Mouse (Mus musculus): Measurements from ENCODE around the gene Tmem179b.

Gene Tmem179b

GRCm38 (mm10) chr19:8786008-8786781 lies 11.9 kb upstream of the Tmem179b start, which contains the start of gene Taf6l:
Gene Taf6l, minus strand, starts transcription at chr19:8786417.
- peak; percentile 91 to 96 for DNase-seq (ENCODE audit: low spot score in 2 of 2)

GRCm38 (mm10) chr19:8774951-8775421 lies 719 bp upstream of the Tmem179b start:
- DNase-seq (ENCODE audit: low spot score in 2 of 2), result no peak

GRCm38 (mm10) chr19:8773409-8773808 lies 858 bp downstream of the Tmem179b start:
- DNase-seq (ENCODE audit: low spot score in 2 of 2), result no peak

- DNase-seq (ENCODE audit: low spot score in 2 of 2), result no peak
Observed at GRCm38 (mm10) chr19:8772996-8773395, 1.3 kb downstream of the Tmem179b start.

GRCm38 (mm10) chr19:8770567-8771270 lies 3.5 kb downstream of the Tmem179b start, which contains the start of gene Tmem223:
Gene Tmem223, plus strand, starts transcription at chr19:8770996.
- peak in 1 of 2 experiments; percentile 77 for DNase-seq (ENCODE audit: low spot score in 2 of 2)

DNA sequence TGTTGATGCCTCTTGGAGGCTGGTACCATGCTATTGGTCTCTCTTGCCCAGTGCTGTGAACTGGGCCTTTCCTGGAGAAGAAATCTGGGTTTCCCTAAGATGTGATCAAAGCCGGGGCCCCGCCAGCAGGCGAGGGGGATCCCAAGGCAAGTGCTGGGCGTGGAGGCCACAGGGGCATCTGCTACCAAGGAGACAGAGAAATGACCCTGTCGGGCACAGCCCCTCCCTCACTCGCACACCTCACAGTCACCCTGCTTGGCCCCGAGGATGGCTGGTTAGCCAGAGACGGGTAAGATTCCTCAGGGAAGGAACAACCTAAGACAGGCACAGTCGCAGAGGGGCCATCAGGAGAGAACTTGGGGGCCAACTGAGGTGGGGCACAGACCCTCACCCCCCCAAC lies 8.7 kb downstream of the Tmem179b start:
- DNase-seq (ENCODE audit: low spot score in 2 of 2), result no peak

DNA sequence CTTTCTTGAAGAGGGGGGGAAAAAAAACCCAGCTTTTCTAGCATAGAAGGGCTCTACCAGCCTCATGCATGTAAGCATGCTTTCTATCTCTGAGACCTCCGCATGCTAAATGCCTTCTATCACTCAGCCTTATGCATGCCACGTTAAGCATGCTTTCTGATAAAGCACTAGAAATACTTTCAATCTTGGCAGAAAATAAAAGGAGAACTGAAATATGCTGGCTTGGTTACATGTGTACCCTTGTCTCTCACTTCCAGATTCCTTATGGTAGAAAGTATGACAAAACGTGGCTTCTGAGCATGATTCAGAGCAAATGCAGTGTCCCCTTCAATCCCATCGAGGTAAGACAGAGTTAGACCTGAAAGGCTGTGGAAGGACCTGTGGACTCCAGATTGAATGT lies 11.0 kb downstream of the Tmem179b start:
- DNase-seq (ENCODE audit: low spot score in 2 of 2), result no peak

DNA sequence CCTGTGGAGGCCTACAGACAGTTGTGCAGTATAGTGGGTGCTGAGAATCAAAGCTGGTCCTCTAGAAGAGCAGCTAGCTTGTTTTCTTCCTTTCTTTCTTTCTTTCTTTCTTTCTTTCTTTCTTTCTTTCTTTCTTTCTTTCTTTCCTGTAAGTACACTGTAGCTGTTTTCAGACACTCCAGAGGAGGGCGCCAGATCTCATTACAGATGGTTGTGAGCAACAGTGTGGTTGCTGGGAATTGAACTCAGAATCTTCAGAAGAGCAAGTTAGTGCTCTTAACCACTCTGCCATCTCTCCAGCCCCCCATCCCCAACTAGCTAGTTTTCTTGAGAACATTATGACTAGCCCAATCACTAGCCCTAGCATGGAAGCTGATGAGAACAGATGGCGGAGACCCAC lies 13.5 kb downstream of the Tmem179b start:
- DNase-seq (ENCODE audit: low spot score in 2 of 2), result no peak

GRCm38 (mm10) chr19:8758899-8759298 lies 15.4 kb downstream of the Tmem179b start:
- DNase-seq (ENCODE audit: low spot score in 2 of 2), result no peak

DNA sequence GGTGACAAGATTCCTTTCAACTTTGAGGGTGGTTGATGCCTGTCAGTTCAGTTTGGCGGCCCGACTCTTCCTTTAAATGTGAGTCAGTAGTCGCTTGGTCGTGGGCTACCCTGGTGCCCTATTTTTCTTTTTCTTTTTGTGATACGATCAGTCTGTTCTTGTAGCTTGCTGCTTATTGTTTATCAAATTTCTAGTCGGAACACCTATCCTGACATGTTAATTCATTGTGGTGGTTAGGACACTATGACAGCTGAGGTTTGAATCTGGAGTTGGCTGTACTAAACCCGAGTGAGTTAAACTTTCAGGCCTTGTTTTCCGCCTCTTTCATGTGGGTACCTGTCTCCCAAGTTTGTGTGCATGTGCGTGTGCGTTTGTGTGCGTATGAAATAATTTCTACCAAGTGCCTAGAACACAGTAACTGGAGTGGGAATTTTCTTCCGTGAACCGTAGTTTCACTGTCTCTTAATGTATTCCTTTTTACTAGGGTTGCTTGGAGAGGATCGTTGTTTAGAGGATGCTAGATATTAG lies 16.7 kb downstream of the Tmem179b start:
- DNase-seq (ENCODE audit: low spot score in 2 of 2), result no peak

- peak; percentile 73 to 91 for DNase-seq (ENCODE audit: low spot score in 2 of 2)
Observed at GRCm38 (mm10) chr19:8756635-8757387, 17.5 kb downstream of the Tmem179b start, which contains the start of gene Nxf1. Gene Nxf1, plus strand, starts transcription at chr19:8757073.

DNA sequence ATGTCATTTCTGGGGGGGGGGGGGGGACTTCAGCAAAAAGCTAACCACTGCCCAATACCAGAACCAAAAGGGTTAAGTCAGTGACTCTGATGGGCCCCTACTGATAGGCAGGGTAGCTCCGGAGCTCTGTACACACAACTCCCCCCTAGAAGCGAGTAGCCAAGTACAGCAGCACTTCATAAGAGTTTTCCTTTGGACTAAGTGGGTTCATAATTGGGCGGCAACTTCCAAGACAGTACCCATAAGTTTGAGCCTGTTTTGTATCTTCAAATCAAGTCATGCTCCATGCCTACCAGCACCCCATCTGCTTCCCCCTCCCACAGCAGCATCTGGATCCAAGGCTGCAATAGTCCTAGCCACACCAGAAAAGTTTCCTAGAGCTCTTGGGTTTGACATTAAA lies 18.6 kb downstream of the Tmem179b start:
- DNase-seq (ENCODE audit: low spot score in 2 of 2), result no peak

- DNase-seq (ENCODE audit: low spot score in 2 of 2), result no peak
Observed at GRCm38 (mm10) chr19:8747368-8747767, 26.9 kb downstream of the Tmem179b start.

- DNase-seq (ENCODE audit: low spot score in 2 of 2), result no peak
Observed at GRCm38 (mm10) chr19:8745382-8745781, 28.9 kb downstream of the Tmem179b start.

GRCm38 (mm10) chr19:8742176-8742575 lies 32.1 kb downstream of the Tmem179b start:
- DNase-seq (ENCODE audit: low spot score in 2 of 2), result no peak

GRCm38 (mm10) chr19:8741243-8741869 lies 32.9 kb downstream of the Tmem179b start, which contains the start of gene Stx5a:
Gene Stx5a, plus strand, starts transcription at chr19:8741413.
- peak; percentile 93 to 97 for DNase-seq (ENCODE audit: low spot score in 2 of 2)

DNA sequence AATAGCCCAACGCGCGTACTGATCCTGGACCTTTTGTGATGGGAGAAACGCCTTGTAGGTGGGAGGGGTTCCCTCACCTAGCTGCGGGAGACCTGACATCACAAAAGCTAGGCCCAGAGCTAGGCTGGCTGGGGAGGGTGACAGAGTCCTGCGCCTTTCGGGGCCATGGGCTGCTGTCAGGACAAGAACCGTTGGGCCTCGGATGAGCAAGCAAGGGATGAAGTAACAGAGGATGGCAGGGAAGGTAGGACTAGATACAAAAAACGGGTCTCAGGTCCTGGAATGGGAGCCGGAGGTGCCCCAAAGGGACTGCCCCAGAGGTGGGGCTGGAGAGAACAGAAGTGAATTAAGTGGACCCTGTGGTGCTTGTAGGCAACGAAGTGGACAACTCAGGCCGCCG lies 33.7 kb downstream of the Tmem179b start, which contains the start of gene 1700092M07Rik:
TSS of gene 1700092M07Rik (plus strand) at position 116 of the 400 bp plus-strand sequence.
- DNase-seq (ENCODE audit: low spot score in 2 of 2), result no peak

DNA sequence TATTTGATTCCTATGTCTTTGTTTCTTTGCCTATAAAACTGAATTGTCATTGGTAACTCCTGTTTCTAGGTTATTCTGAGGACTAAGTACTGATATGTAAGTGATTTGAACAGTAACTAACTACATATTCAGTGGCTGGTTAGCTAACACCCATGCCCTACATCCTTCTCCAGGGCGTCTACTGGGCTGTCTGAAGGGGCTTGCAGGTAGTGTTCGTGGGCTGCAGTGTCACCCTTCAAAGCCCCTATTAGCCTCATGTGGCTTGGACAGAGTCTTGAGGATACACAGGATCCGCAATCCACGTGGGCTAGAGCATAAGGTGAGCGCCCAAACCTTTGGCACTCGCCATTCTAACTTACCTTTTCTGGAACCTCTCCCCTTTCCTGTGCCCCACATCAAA lies 34.6 kb downstream of the Tmem179b start:
- DNase-seq (ENCODE audit: low spot score in 2 of 2), result no peak

GRCm38 (mm10) chr19:8738911-8739310 lies 35.4 kb downstream of the Tmem179b start:
- DNase-seq (ENCODE audit: low spot score in 2 of 2), result no peak

GRCm38 (mm10) chr19:8736160-8736467 lies 38.2 kb downstream of the Tmem179b start:
- DNase-seq (ENCODE audit: low spot score in 2 of 2), result no peak

Measured in left cerebral cortex, adult 9 months (tissue).